Mouse (Mus musculus) liver, postnatal 0 days (tissue): Measurements from ENCODE around the gene Wdtc1. TPM values are rescaled to one million over a fixed set of nuclear protein-coding genes. Genes with fewer than 3 reads are reported as not detected.
A peak's percentile ranks its signal among the peaks of the same experiment; 100 is the strongest.

Experiments
- ATAC-seq: fragments of 200-750 bp; cut with Nextera tagmentation; 2 replicates; pipeline ENCODE4 v1.8.0; 2017; ENCODE audit warnings: mild to moderate bottlenecking, moderate library complexity
- DNase-seq: peaks from one replicate; pipeline ENCODE4 v3.0.0-alpha.2; 2016
- H3K27ac ChIP-seq: fragments of 300-500 bp; sonication (generic); 2 replicates; pipeline ENCODE4 v1.5.1; 2014; ENCODE audit warnings: antibody characterized with exemption, moderate library complexity, mild to moderate bottlenecking, low read depth
- H3K27me3 ChIP-seq: fragments of 300-500 bp; sonication (generic); 2 replicates; pipeline ENCODE4 v1.6.1; 2014; ENCODE audit warnings: low read length, control low read depth, mixed read lengths; ENCODE audit not compliant: insufficient read depth
- H3K36me3 ChIP-seq: fragments of 300-500 bp; sonication (generic); replicated peaks from 2 replicates; pipeline ENCODE4 v1.6.1; 2014; ENCODE audit warnings: mild to moderate bottlenecking, control low read depth, low read length, moderate library complexity, mixed read lengths; ENCODE audit not compliant: insufficient read depth
- H3K4me1 ChIP-seq: fragments of 300-500 bp; sonication (generic); 2 replicates; pipeline ENCODE4 v1.6.1; 2014; ENCODE audit warnings: antibody characterized with exemption, mild to moderate bottlenecking, control low read depth; ENCODE audit not compliant: insufficient read depth
- H3K4me2 ChIP-seq: fragments of 300-500 bp; sonication (generic); 2 replicates; pipeline ENCODE4 v1.6.1; 2014; ENCODE audit warnings: low read depth, mild to moderate bottlenecking, low read length, moderate library complexity, mixed read lengths
- H3K4me3 ChIP-seq: fragments of 300-500 bp; sonication (generic); 2 replicates; pipeline ENCODE4 v1.5.1; 2014; ENCODE audit warnings: low read depth, low read length
- H3K9ac ChIP-seq: fragments of 300-500 bp; sonication (generic); replicated peaks from 2 replicates; pipeline ENCODE4 v1.6.1; 2014; ENCODE audit warnings: mild to moderate bottlenecking, moderate library complexity
- H3K9me3 ChIP-seq: fragments of 300-500 bp; sonication (generic); 2 replicates; pipeline ENCODE4 v1.6.1; 2016; ENCODE audit warnings: mild to moderate bottlenecking, control low read depth, low read length, mixed read lengths
- CTCF ChIP-seq: sonication (generic); IDR thresholded peaks from 2 replicates; pipeline ENCODE4 v1.5.1; 2016; ENCODE audit warnings: antibody characterized with exemption, low read depth
- EP300 ChIP-seq: IDR thresholded peaks from 2 replicates; pipeline ENCODE4 v1.6.1; 2016; ENCODE audit warnings: antibody characterized with exemption, low read depth, mild to moderate bottlenecking
- WGBS: fragments of 180-500 bp; shearing (Covaris S2); extraction: QIAGEN DNeasy Blood & Tissue Kit; methylation state at CpG from one replicate; pipeline ENCODE4 v1.1.7; 2014; ENCODE audit not compliant: insufficient replicate concordance; 5-methylcytosine and 5-hydroxymethylcytosine counted together
- polyA plus RNA-seq: library from polyadenylated mRNA; unstranded; fragments of >200 nt; fragmentation: Nextera tagmentation; extraction: Ambion mirVana; gene quantifications from 2 replicates; pipeline ENCODE4 v1.2.1, GENCODE M21; 2015

Gene Wdtc1
- polyA plus RNA-seq, 1 experiment from 2014 or later: 5.3 TPM

- Histone ChIP-seq H3K27ac (no peak overlapping the region), H3K36me3 (no peaks in the 10 kb centered on the region), H3K27me3 (no peaks in the 10 kb centered on the region)
Measured at GRCm38 (mm10) chr4:133348051-133348775, 5.1 kb downstream of the Wdtc1 start.

GRCm38 (mm10) chr4:133347624-133348023 is 5.7 kb downstream of the Wdtc1 start:
- no peak for DNase-seq
- Histone ChIP-seq H3K36me3 (no peaks in the 10 kb centered on the region), H3K27ac (no peak overlapping the region), H3K4me2 (no peak overlapping the region), H3K4me3 (no peak overlapping the region), H3K9me3 (no peaks in the 10 kb centered on the region), H3K4me1 (no peaks in the 10 kb centered on the region), H3K9ac (no peak overlapping the region), H3K27me3 (no peaks in the 10 kb centered on the region)
- WGBS: 57% methylated on average over 4 of the region's 4 CpGs
- no peak for ATAC-seq
- no peak for TF ChIP-seq EP300
- TF ChIP-seq CTCF: peak; percentile 54

More at GRCm38 (mm10) chr4:133348051-133348775, 5.1 kb downstream of the Wdtc1 start:
- no peak overlapping the region for H3K4me3 ChIP-seq
- no peaks in the 10 kb centered on the region for H3K9me3 ChIP-seq
- no peak overlapping the region for H3K9ac ChIP-seq
- no peak overlapping the region for H3K4me2 ChIP-seq
- TF ChIP-seq CTCF (no peak), EP300 (no peak)
- H3K4me1 ChIP-seq: no peaks in the 10 kb centered on the region
- WGBS: 78% methylated on average over 5 of the region's 5 CpGs
- ATAC-seq (no peak), DNase-seq (no peak)

- Histone ChIP-seq H3K9me3 (no peaks in the 10 kb centered on the region), H3K36me3 (no peaks in the 10 kb centered on the region), H3K27ac (no peak overlapping the region), H3K4me3 (no peak overlapping the region), H3K4me1 (no peaks in the 10 kb centered on the region), H3K9ac (no peak overlapping the region), H3K27me3 (no peaks in the 10 kb centered on the region), H3K4me2 (no peak overlapping the region)
- no peak for TF ChIP-seq CTCF
- TF ChIP-seq EP300: no peak
- 47% methylated on average over 4 of the region's 4 CpGs for WGBS
- ATAC-seq: no peak
- no peak for DNase-seq
Measured at GRCm38 (mm10) chr4:133346577-133346976, 6.7 kb downstream of the Wdtc1 start.

GRCm38 (mm10) chr4:133345702-133346101 is 7.6 kb downstream of the Wdtc1 start:
- H3K4me2 ChIP-seq: no peak overlapping the region
- ATAC-seq (no peak), DNase-seq (no peak)
- no peaks in the 10 kb centered on the region for H3K36me3 ChIP-seq
- H3K4me3 ChIP-seq: no peak overlapping the region
- 80% methylated on average over 6 of the region's 6 CpGs for WGBS
- H3K9me3 ChIP-seq: no peaks in the 10 kb centered on the region
- H3K27ac ChIP-seq: no peak overlapping the region
- TF ChIP-seq CTCF (peak; percentile 61), EP300 (no peak)
- H3K4me1 ChIP-seq: no peaks in the 10 kb centered on the region
- H3K27me3 ChIP-seq: peaks cover 3% of the 10 kb centered on the region; the same call in 1 of the 2 replicates
- H3K9ac ChIP-seq: no peak overlapping the region

GRCm38 (mm10) chr4:133344112-133344511 is 9.2 kb downstream of the Wdtc1 start:
- Histone ChIP-seq H3K4me1 (peaks cover 3% of the 10 kb centered on the region; the same call in 1 of the 2 replicates), H3K36me3 (no peaks in the 10 kb centered on the region), H3K9ac (no peak overlapping the region), H3K9me3 (no peaks in the 10 kb centered on the region), H3K27me3 (peaks cover 5% of the 10 kb centered on the region; the same call in 1 of the 2 replicates), H3K27ac (no peak overlapping the region), H3K4me2 (no peak overlapping the region), H3K4me3 (no peak overlapping the region)
- 7% methylated on average over 4 of the region's 4 CpGs for WGBS
- DNase-seq (peak; percentile 46), ATAC-seq (no peak)
- TF ChIP-seq CTCF (peak; percentile 90), EP300 (no peak)

- H3K9me3 ChIP-seq: no peaks in the 10 kb centered on the region
- ATAC-seq: no peak
- H3K27me3 ChIP-seq: peaks cover 5% of the 10 kb centered on the region; the same call in 1 of the 2 replicates
- H3K9ac ChIP-seq: no peak overlapping the region
- no peak overlapping the region for H3K27ac ChIP-seq
- TF ChIP-seq CTCF (0 out of 2 replicates have a peak, but pooled peaks have one; percentile 7), EP300 (no peak)
- H3K4me1 ChIP-seq: peaks cover 11% of the 10 kb centered on the region
- no peak for DNase-seq
- no peaks in the 10 kb centered on the region for H3K36me3 ChIP-seq
- 78% methylated on average over 2 of the region's 2 CpGs for WGBS
- H3K4me3 ChIP-seq: no peak overlapping the region
- H3K4me2 ChIP-seq: no peak overlapping the region
Measured at GRCm38 (mm10) chr4:133340217-133340616, 13.1 kb downstream of the Wdtc1 start.
